Mouse (Mus musculus) liver, adult (tissue): Measurements from ENCODE around the gene Cenpt.

Experiments
- GATA4 ChIP-seq: IDR thresholded peaks from 2 replicates; pipeline ENCODE4 v1.6.1; 2014; ENCODE audit warnings: mild to moderate bottlenecking, low read length; ENCODE audit not compliant: insufficient replicate concordance

Gene Cenpt

GRCm38 (mm10) chr8:105858495-105858894 is 5.4 kb upstream of the Cenpt start:
- no peak for TF ChIP-seq GATA4

DNA sequence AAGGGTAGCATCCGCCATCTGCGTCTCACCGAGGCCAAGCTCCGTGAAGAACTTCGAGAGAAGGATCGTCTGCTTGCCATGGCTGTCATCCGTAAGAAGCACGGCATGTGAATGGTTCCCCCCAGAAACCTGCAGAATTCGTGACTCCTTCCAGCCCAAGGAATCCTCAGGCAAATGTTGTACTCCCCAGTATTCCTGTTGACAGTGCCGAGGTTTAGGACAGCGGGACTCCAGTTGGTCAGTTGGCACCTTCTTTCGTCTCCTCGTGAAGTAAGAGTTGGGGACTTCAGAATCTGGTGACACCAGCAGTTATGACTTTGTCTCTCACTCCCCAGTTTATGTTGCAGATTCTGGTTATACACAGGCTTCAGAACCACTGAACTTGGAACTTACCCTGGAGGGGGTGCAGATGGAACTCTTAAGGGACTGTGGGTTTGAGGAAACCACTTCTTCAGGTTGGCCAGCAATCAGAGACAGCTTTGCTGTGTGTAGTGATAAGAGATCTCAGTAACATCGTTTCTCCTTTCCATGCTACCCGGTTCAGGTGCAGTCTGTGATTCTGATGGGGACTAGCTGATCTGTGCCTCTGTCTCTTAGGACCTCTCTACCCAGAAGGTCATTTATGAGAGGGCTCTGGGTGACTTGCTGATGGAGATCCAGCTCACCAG is 3.2 kb upstream of the Cenpt start:
- no peak for TF ChIP-seq GATA4

- TF ChIP-seq GATA4: no peak
These were observed 2.4 kb upstream of the Cenpt start for GRCm38 (mm10) chr8:105855248-105856167.

GRCm38 (mm10) chr8:105854715-105855216 is 1.7 kb upstream of the Cenpt start, which contains the start of gene Thap11:
Thap11 (plus strand) TSS chr8:105855132.
- TF ChIP-seq GATA4: no peak

DNA sequence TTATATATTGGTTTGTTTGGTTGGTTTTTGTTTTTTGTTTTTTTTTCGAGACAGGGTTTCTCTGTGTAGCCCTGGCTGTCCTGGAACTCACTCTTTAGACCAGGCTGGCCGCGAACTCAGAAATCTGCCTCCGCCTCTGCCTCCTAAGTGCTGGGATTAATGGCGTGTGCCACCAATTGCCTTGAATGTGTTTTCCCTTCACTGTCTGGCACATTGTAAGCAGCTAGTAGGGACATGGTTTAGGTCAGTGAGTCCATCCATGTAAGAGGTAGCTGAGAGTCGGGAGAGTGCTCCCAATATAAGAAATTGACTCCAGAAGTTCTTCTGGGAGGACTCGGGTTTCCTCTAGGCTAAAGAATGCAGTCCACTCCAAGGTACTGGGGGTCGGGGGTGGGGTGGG is 1.2 kb upstream of the Cenpt start:
- no peak for TF ChIP-seq GATA4

- TF ChIP-seq GATA4: no peak
These were observed 840 bp downstream of the Cenpt start for GRCm38 (mm10) chr8:105852146-105852729.

- TF ChIP-seq GATA4: no peak
These were observed 1.4 kb downstream of the Cenpt start for GRCm38 (mm10) chr8:105851651-105852143.

GRCm38 (mm10) chr8:105850611-105851010 is 2.5 kb downstream of the Cenpt start:
- TF ChIP-seq GATA4: no peak

DNA sequence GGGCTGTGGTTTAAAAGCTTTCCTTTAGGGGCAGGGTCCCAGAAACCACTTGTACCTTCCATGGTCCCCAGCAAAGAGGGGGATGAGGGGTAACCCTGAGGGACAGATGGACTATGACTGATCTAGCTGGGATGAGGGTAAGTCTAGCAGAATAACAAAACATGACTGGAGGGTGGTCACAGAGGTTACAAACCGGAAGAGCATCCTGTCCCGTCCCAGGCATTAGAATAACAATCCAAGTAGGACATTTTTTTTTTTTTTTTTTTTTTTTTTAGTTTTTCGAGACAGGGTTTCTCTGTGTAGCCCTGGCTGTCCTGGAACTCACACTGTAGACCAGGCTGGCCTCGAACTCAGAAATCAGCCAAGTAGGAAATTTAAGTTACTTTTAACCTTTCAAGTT is 3.1 kb downstream of the Cenpt start:
- TF ChIP-seq GATA4: no peak

DNA sequence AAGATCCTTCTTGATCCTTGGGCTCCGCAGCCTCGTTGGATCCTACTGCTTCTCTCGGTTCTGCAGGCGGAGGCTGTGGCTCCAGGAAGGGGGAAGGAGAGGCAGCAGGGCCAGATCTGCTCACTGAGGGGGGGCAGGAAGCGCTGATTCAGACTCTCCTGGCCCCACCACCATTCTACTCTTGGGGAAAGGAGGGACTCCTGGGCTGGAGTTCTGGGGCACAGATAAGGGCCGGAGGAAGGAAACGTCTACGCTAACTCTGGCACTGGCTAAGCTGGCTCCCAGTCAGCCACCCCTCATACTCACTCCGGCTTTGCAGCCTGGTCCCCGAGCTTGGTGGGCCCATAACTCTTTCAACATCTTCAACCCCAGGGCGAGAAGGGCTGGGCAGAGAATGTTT is 6.4 kb downstream of the Cenpt start:
- peak; percentile 76; the same call in 1 of the 2 replicates for TF ChIP-seq GATA4

GRCm38 (mm10) chr8:105839209-105839608 is 13.9 kb downstream of the Cenpt start:
- TF ChIP-seq GATA4: no peak

DNA sequence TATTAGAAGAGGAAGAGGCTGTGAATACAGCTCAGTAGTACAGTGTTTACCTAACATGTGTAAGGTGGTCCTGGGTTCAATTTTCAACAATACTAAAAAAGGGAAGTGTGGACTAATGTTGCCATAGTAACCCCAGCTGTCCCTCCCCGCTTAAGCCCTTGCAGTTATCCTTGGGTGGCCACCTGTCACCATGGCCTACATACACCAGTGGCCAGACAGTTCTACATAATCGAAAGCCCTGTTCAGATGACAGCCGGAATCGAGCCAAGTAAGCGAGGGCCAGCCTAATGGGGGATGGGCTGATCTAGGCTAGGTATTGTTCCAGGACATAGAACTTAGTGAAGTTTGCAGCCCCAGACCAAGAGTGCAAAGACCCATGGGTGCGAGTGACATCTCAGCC is 16.1 kb downstream of the Cenpt start:
- no peak for TF ChIP-seq GATA4

GRCm38 (mm10) chr8:105835318-105835717 is 17.8 kb downstream of the Cenpt start:
- TF ChIP-seq GATA4: no peak

GRCm38 (mm10) chr8:105826861-105827848 is 25.9 kb downstream of the Cenpt start, which contains the start of the genes Ranbp10 and Tsnaxip1:
Ranbp10 (minus strand) TSS chr8:105827350.
Tsnaxip1 (plus strand) TSS chr8:105827731.
- no peak for TF ChIP-seq GATA4

- TF ChIP-seq GATA4: no peak
These were observed 26.7 kb downstream of the Cenpt start for GRCm38 (mm10) chr8:105826379-105826778.

GRCm38 (mm10) chr8:105825506-105825905 is 27.6 kb downstream of the Cenpt start:
- no peak for TF ChIP-seq GATA4
